Mouse (Mus musculus): Measurements from ENCODE around the gene Sptbn2. TPM values are rescaled to one million over a fixed set of nuclear protein-coding genes. Genes with fewer than 3 reads are reported as not detected.
A peak's percentile ranks its signal among the peaks of the same experiment; 100 is the strongest.

The Sptbn2 gene
- total and polyA plus RNA-seq, 3 experiments = 0.20 to 0.27 (median 0.23) TPM

DNA sequence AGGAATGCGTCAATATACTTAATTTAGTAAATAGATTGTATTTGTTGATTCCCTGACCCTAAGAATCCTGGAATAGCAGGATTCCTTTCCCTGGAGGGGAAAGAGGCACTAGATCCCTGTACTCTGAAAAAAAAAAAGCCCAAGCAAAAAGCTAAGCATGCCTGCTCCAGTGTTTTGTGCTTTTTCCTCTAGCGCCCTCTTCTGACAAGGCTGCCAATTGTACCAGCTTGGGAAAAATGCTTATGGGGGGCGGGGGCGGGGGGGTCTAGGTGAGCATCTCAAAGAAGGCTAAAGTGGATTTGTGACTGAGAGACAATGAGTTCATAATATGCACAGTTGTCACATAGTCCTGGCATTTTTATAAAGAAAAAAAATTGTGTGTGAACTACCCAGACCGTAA, 32.6 kb downstream of the Sptbn2 start:
- Histone ChIP-seq H3K36me3 (ENCODE audit: control insufficient read depth, insufficient read depth, low read length) (no peaks in the 10 kb centered on the region), H3K4me3 (no peak overlapping the region), H3K27ac (no peak overlapping the region), H3K4me1 (ENCODE audit: control insufficient read depth, insufficient read depth, low read length) (peaks cover 2% of the 10 kb centered on the region; the same call in 1 of the 2 replicates), H3K27me3 (ENCODE audit: control insufficient read depth, insufficient read depth, low read length) (no peaks in the 10 kb centered on the region), H3K79me2 (replicated peaks; ENCODE audit: control insufficient read depth, insufficient read depth, low read length) (no peaks in the 10 kb centered on the region), H3K9ac (ENCODE audit: low read depth, low read length) (no peak overlapping the region)
- TF ChIP-seq EP300 (IDR thresholded peaks at IDR 0.05; ENCODE audit: insufficient read depth, low read depth, low read length) = no peak
- TF ChIP-seq POLR2A (IDR thresholded peaks at IDR 0.05; ENCODE audit: insufficient read depth, low read depth, low read length) = no peak
- TF ChIP-seq CTCF (IDR thresholded peaks at IDR 0.05) = peak; percentile 62
- WGBS = 49% methylated on average over 5 of the region's 5 CpGs
- intact Hi-C loops (cut with DNase I) = loop anchor here (1.0 to 2.0 kb wide), 2 partner anchors 115 to 247 kb away; no protein-coding TSS in a partner anchor
- DNase-seq = peak in 1 of 2 experiments; percentile 21

DNA sequence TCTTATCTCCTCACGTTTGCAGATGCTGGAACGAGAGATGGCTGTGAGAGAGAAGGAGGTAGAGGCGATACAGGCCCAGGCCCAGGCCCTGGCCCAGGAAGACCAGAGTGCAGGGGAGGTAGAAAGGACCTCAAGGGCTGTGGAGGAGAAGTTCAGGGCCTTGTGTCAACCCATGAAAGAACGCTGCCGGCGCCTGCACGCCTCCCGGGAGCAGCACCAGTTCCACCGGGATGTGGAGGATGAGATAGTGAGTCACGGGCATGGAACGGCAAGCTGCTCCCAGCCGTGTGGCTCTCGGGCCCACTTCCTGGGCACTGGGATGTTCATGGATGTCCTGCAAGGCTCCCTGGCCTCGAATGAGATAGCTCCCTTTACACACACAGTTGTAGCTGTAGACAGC, 33.1 kb downstream of the Sptbn2 start:
- Histone ChIP-seq H3K27me3 (ENCODE audit: control insufficient read depth, insufficient read depth, low read length) (no peaks in the 10 kb centered on the region), H3K4me3 (no peak overlapping the region), H3K79me2 (replicated peaks; ENCODE audit: control insufficient read depth, insufficient read depth, low read length) (no peaks in the 10 kb centered on the region), H3K4me1 (ENCODE audit: control insufficient read depth, insufficient read depth, low read length) (peaks cover 2% of the 10 kb centered on the region; the same call in 1 of the 2 replicates), H3K27ac (no peak overlapping the region), H3K9ac (ENCODE audit: low read depth, low read length) (no peak overlapping the region), H3K36me3 (ENCODE audit: control insufficient read depth, insufficient read depth, low read length) (no peaks in the 10 kb centered on the region)
- DNase-seq = peak in 1 of 2 experiments; percentile 12
- no peak for TF ChIP-seq EP300 (IDR thresholded peaks at IDR 0.05; ENCODE audit: insufficient read depth, low read depth, low read length)
- TF ChIP-seq POLR2A (IDR thresholded peaks at IDR 0.05; ENCODE audit: insufficient read depth, low read depth, low read length) = no peak
- no peak for TF ChIP-seq CTCF (IDR thresholded peaks at IDR 0.05)
- 76% methylated on average over 14 of the region's 14 CpGs for WGBS
- intact Hi-C loops (cut with DNase I) = no loop called here

DNA sequence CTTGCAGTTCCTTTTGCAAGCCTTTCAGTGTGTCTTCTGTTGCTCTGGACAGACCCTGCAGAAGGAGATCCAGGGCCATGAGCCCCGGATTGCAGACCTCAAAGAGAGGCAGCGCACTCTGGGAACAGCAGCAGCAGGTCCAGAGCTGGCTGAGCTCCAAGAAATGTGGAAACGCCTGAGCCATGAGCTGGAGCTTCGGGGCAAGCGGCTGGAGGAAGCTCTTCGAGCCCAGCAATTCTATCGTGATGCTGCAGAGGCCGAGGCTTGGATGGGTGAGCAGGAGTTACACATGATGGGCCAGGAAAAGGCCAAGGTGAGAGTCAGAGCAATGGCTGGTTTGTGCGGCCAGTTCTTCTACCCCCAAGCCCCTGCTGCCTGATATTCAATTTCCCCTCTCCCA, 34.1 kb downstream of the Sptbn2 start:
- WGBS = 30% methylated on average over 9 of the region's 9 CpGs
- H3K4me1 ChIP-seq (ENCODE audit: control insufficient read depth, insufficient read depth, low read length) = peaks cover 2% of the 10 kb centered on the region; the same call in 1 of the 2 replicates
- no peak overlapping the region for H3K4me3 ChIP-seq
- peak; percentile 31 to 51 for DNase-seq
- TF ChIP-seq CTCF (IDR thresholded peaks at IDR 0.05) (no peak), EP300 (IDR thresholded peaks at IDR 0.05; ENCODE audit: insufficient read depth, low read depth, low read length) (no peak)
- no peaks in the 10 kb centered on the region for H3K79me2 ChIP-seq (replicated peaks; ENCODE audit: control insufficient read depth, insufficient read depth, low read length)
- H3K27me3 ChIP-seq (ENCODE audit: control insufficient read depth, insufficient read depth, low read length) = no peaks in the 10 kb centered on the region
- intact Hi-C loops (cut with DNase I) = no loop called here
- no peak overlapping the region for H3K9ac ChIP-seq (ENCODE audit: low read depth, low read length)
- H3K36me3 ChIP-seq (ENCODE audit: control insufficient read depth, insufficient read depth, low read length) = no peaks in the 10 kb centered on the region
- no peak overlapping the region for H3K27ac ChIP-seq

GRCm38 (mm10) chr19:4745681-4746080, 34.7 kb downstream of the Sptbn2 start:
- no peaks in the 10 kb centered on the region for H3K27me3 ChIP-seq (ENCODE audit: control insufficient read depth, insufficient read depth, low read length)
- peaks cover 2% of the 10 kb centered on the region; the same call in 1 of the 2 replicates for H3K4me1 ChIP-seq (ENCODE audit: control insufficient read depth, insufficient read depth, low read length)
- 0 out of 2 replicates have a peak, but pooled peaks have one; percentile 8 for TF ChIP-seq EP300 (IDR thresholded peaks at IDR 0.05; ENCODE audit: insufficient read depth, low read depth, low read length)
- TF ChIP-seq CTCF (IDR thresholded peaks at IDR 0.05) = no peak
- H3K27ac ChIP-seq = no peak overlapping the region
- H3K4me3 ChIP-seq = no peak overlapping the region
- intact Hi-C loops (cut with DNase I) = no loop called here
- DNase-seq = peak; percentile 19 to 44
- H3K9ac ChIP-seq (ENCODE audit: low read depth, low read length) = no peak overlapping the region
- no peaks in the 10 kb centered on the region for H3K36me3 ChIP-seq (ENCODE audit: control insufficient read depth, insufficient read depth, low read length)
- 74% methylated on average over 10 of the region's 10 CpGs for WGBS
- H3K79me2 ChIP-seq (replicated peaks; ENCODE audit: control insufficient read depth, insufficient read depth, low read length) = no peaks in the 10 kb centered on the region

- 42% methylated on average over 14 of the region's 14 CpGs for WGBS
- intact Hi-C loops (cut with DNase I) = no loop called here
Measured at GRCm38 (mm10) chr19:4746611-4747010, 35.6 kb downstream of the Sptbn2 start.

GRCm38 (mm10) chr19:4747631-4748312, 36.8 kb downstream of the Sptbn2 start:
- 75% methylated on average over 9 of the region's 9 CpGs for WGBS
- no peak for DNase-seq
- Histone ChIP-seq H3K27me3 (ENCODE audit: control insufficient read depth, insufficient read depth, low read length) (no peaks in the 10 kb centered on the region), H3K9ac (ENCODE audit: low read depth, low read length) (no peak overlapping the region), H3K36me3 (ENCODE audit: control insufficient read depth, insufficient read depth, low read length) (no peaks in the 10 kb centered on the region), H3K79me2 (replicated peaks; ENCODE audit: control insufficient read depth, insufficient read depth, low read length) (no peaks in the 10 kb centered on the region), H3K4me1 (ENCODE audit: control insufficient read depth, insufficient read depth, low read length) (peaks cover 2% of the 10 kb centered on the region; the same call in 1 of the 2 replicates), H3K27ac (no peak overlapping the region), H3K4me3 (no peak overlapping the region)
- TF ChIP-seq POLR2A (IDR thresholded peaks at IDR 0.05; ENCODE audit: insufficient read depth, low read depth, low read length) (no peak), EP300 (IDR thresholded peaks at IDR 0.05; ENCODE audit: insufficient read depth, low read depth, low read length) (no peak), CTCF (IDR thresholded peaks at IDR 0.05) (no peak)
- intact Hi-C loops (cut with DNase I) = no loop called here

More at GRCm38 (mm10) chr19:4746611-4747010, 35.6 kb downstream of the Sptbn2 start:
- DNase-seq = peak; percentile 52 to 59
- no peak overlapping the region for H3K4me3 ChIP-seq
- H3K27me3 ChIP-seq (ENCODE audit: control insufficient read depth, insufficient read depth, low read length) = no peaks in the 10 kb centered on the region
- no peak overlapping the region for H3K9ac ChIP-seq (ENCODE audit: low read depth, low read length)
- H3K4me1 ChIP-seq (ENCODE audit: control insufficient read depth, insufficient read depth, low read length) = peaks cover 2% of the 10 kb centered on the region; the same call in 1 of the 2 replicates
- no peaks in the 10 kb centered on the region for H3K79me2 ChIP-seq (replicated peaks; ENCODE audit: control insufficient read depth, insufficient read depth, low read length)
- no peaks in the 10 kb centered on the region for H3K36me3 ChIP-seq (ENCODE audit: control insufficient read depth, insufficient read depth, low read length)
- H3K27ac ChIP-seq = no peak overlapping the region
- TF ChIP-seq EP300 (IDR thresholded peaks at IDR 0.05; ENCODE audit: insufficient read depth, low read depth, low read length) (no peak), POLR2A (IDR thresholded peaks at IDR 0.05; ENCODE audit: insufficient read depth, low read depth, low read length) (no peak), CTCF (IDR thresholded peaks at IDR 0.05) (no peak)
